Mouse (Mus musculus) CH12.LX (cell line): ENCODE data around the gene Ttc7b. TPM values are rescaled to one million over a fixed set of nuclear protein-coding genes. Genes with fewer than 3 reads are reported as not detected.

ENCODE experiments used
- DNase-seq: peaks from one replicate; pipeline ENCODE4 v3.0.0-alpha.2; 2013; ENCODE audit errors: extremely low read depth
- H3K27ac ChIP-seq: 2 replicates; pipeline ENCODE4 v1.5.1; 2012; ENCODE audit warnings: low read depth, mild to moderate bottlenecking, control low read depth, moderate library complexity; ENCODE audit not compliant: insufficient read depth
- H3K27me3 ChIP-seq: replicated peaks from 2 replicates; pipeline ENCODE3; 2012; ENCODE audit warnings: inconsistent platforms
- H3K36me3 ChIP-seq, 2 experiments: replicated peaks in 1 of 2; 2 replicates each; pipeline versions ENCODE3 to v1.6.1; 2012; ENCODE audit warnings: inconsistent platforms in 1 of 2, low read length in 1 of 2, mild to moderate bottlenecking in 1 of 2, mixed read lengths in 1 of 2, moderate library complexity in 1 of 2; ENCODE audit not compliant: control insufficient read depth in 1 of 2, insufficient read depth in 1 of 2
- H3K4me1 ChIP-seq, 2 experiments: 2 replicates each; pipeline ENCODE4 v1.6.1; 2012; ENCODE audit warnings: inconsistent platforms in 1 of 2, moderate library complexity in 1 of 2; ENCODE audit not compliant: insufficient read depth in 2 of 2, control insufficient read depth in 1 of 2
- H3K4me2 ChIP-seq: 2 replicates; pipeline ENCODE4 v1.6.1; 2012; ENCODE audit warnings: low read depth, mild to moderate bottlenecking, control low read depth; ENCODE audit not compliant: poor library complexity, insufficient read depth, severe bottlenecking
- H3K4me3 ChIP-seq, 3 experiments: fragments of 150-350 bp in 1 of 3; sonication (generic) in 1 of 3; replicated peaks in 1 of 3; 2 replicates each; pipeline versions ENCODE3 to v1.5.1; 2011 to 2012; ENCODE audit warnings: low read depth in 2 of 3, low read length in 2 of 3, mild to moderate bottlenecking in 2 of 3, moderate library complexity in 2 of 3, control low read depth in 1 of 3, improper control_type of control experiment in 1 of 3, inconsistent platforms in 1 of 3, mixed read lengths in 1 of 3; ENCODE audit not compliant: poor library complexity in 1 of 3
- H3K79me2 ChIP-seq: replicated peaks from 2 replicates; pipeline ENCODE4 v1.6.1; 2012; ENCODE audit warnings: mild to moderate bottlenecking, moderate library complexity; ENCODE audit not compliant: control insufficient read depth, poor library complexity, insufficient read depth, severe bottlenecking; ENCODE audit errors: extremely low read depth
- H3K9ac ChIP-seq: 2 replicates; pipeline ENCODE4 v1.6.1; 2012; ENCODE audit warnings: low read depth, mild to moderate bottlenecking, control low read depth, moderate library complexity; ENCODE audit not compliant: insufficient read depth
- H3K9me3 ChIP-seq: replicated peaks from 2 replicates; pipeline ENCODE3; 2012; ENCODE audit warnings: low read length, inconsistent platforms, mixed read lengths
- CHD1 ChIP-seq: IDR thresholded peaks from 2 replicates; pipeline ENCODE4 v1.6.1; 2012; ENCODE audit warnings: low read depth, low read length, improper control_type of control experiment, inconsistent platforms
- CTCF ChIP-seq, 2 experiments: IDR thresholded peaks in 1 of 2; conservative IDR thresholded peaks in 1 of 2; 2 replicates each; pipeline ENCODE4 v1.5.1; 2011 to 2012; ENCODE audit warnings: low read depth in 2 of 2, low read length in 2 of 2, improper control_type of control experiment in 1 of 2, inconsistent platforms in 1 of 2, mild to moderate bottlenecking in 1 of 2, moderate library complexity in 1 of 2
- E2F4 ChIP-seq: IDR thresholded peaks from 2 replicates; pipeline ENCODE4 v1.6.1; 2011; ENCODE audit warnings: low read depth, low read length, improper control_type of control experiment; ENCODE audit not compliant: insufficient replicate concordance
- ELF1 ChIP-seq: IDR thresholded peaks from 2 replicates; pipeline ENCODE4 v1.6.1; 2014; ENCODE audit warnings: low read depth, mild to moderate bottlenecking, inconsistent platforms, low read length, improper control_type of control experiment
- EP300 ChIP-seq: IDR thresholded peaks from 2 replicates; pipeline ENCODE4 v1.6.1; 2011; ENCODE audit warnings: low read length, improper control_type of control experiment
- ETS1 ChIP-seq: conservative IDR thresholded peaks from 2 replicates; pipeline ENCODE4 v1.6.1; 2012; ENCODE audit warnings: low read depth, mild to moderate bottlenecking, inconsistent platforms, low read length, improper control_type of control experiment, moderate library complexity
- HCFC1 ChIP-seq: IDR thresholded peaks from 2 replicates; pipeline ENCODE4 v1.6.1; 2012; ENCODE audit warnings: low read depth, mild to moderate bottlenecking, inconsistent platforms, low read length, improper control_type of control experiment
- IRF4 ChIP-seq: IDR thresholded peaks from 2 replicates; pipeline ENCODE4 v1.6.1; 2014; ENCODE audit warnings: low read depth, mild to moderate bottlenecking, inconsistent platforms, low read length, improper control_type of control experiment
- JUN ChIP-seq: IDR thresholded peaks from 2 replicates; pipeline ENCODE4 v1.6.1; 2011; ENCODE audit warnings: low read depth, mild to moderate bottlenecking, low read length, improper control_type of control experiment, moderate library complexity; ENCODE audit not compliant: insufficient read depth
- JUND ChIP-seq: conservative IDR thresholded peaks from 2 replicates; pipeline ENCODE4 v1.6.1; 2011; ENCODE audit warnings: low read depth, low read length, improper control_type of control experiment
- MAFK ChIP-seq: IDR thresholded peaks from 2 replicates; pipeline ENCODE4 v1.6.1; 2011; ENCODE audit warnings: low read length, improper control_type of control experiment; ENCODE audit not compliant: insufficient replicate concordance
- MAX ChIP-seq: IDR thresholded peaks from 2 replicates; pipeline ENCODE4 v1.6.1; 2011; ENCODE audit warnings: low read length, improper control_type of control experiment
- MAZ ChIP-seq: IDR thresholded peaks from 2 replicates; pipeline ENCODE4 v1.6.1; 2012; ENCODE audit warnings: low read depth, mild to moderate bottlenecking, inconsistent platforms, low read length, improper control_type of control experiment, moderate library complexity
- MEF2A ChIP-seq: IDR thresholded peaks from 2 replicates; pipeline ENCODE4 v1.6.1; 2014; ENCODE audit warnings: low read depth, mild to moderate bottlenecking, inconsistent platforms, low read length, improper control_type of control experiment, borderline replicate concordance
- MXI1 ChIP-seq: IDR thresholded peaks from 2 replicates; pipeline ENCODE4 v1.6.1; 2011; ENCODE audit warnings: mild to moderate bottlenecking, low read depth, low read length, improper control_type of control experiment
- NELFE ChIP-seq: IDR thresholded peaks from 2 replicates; pipeline ENCODE4 v1.6.1; 2011; ENCODE audit warnings: low read depth, low read length, improper control_type of control experiment
- NRF1 ChIP-seq: IDR thresholded peaks from 2 replicates; pipeline ENCODE4 v1.6.1; 2014; ENCODE audit warnings: low read depth, mild to moderate bottlenecking, inconsistent platforms, low read length, improper control_type of control experiment, moderate library complexity
- PAX5 ChIP-seq: IDR thresholded peaks from 2 replicates; pipeline ENCODE4 v1.6.1; 2012; ENCODE audit warnings: low read length, inconsistent platforms, mixed read lengths
- POLR2AphosphoS2 ChIP-seq: IDR thresholded peaks from 2 replicates; pipeline ENCODE4 v1.6.1; 2011; ENCODE audit warnings: low read depth, low read length, improper control_type of control experiment
- RCOR1 ChIP-seq: conservative IDR thresholded peaks from 2 replicates; pipeline ENCODE4 v1.6.1; 2012; ENCODE audit warnings: low read depth, mild to moderate bottlenecking, inconsistent platforms, low read length, improper control_type of control experiment
- SIN3A ChIP-seq: IDR thresholded peaks from 2 replicates; pipeline ENCODE4 v1.6.1; 2012; ENCODE audit warnings: low read length, improper control_type of control experiment, inconsistent platforms
- SMC3 ChIP-seq: IDR thresholded peaks from 2 replicates; pipeline ENCODE4 v1.6.1; 2011; ENCODE audit warnings: low read depth, low read length, improper control_type of control experiment
- TCF12 ChIP-seq: IDR thresholded peaks from 2 replicates; pipeline ENCODE4 v1.6.1; 2014; ENCODE audit warnings: low read depth, mild to moderate bottlenecking, inconsistent platforms, low read length, improper control_type of control experiment
- ZC3H11A ChIP-seq: IDR thresholded peaks from 2 replicates; pipeline ENCODE4 v1.6.1; 2012; ENCODE audit warnings: low read depth, mild to moderate bottlenecking, inconsistent platforms, low read length, improper control_type of control experiment
- ZKSCAN1 ChIP-seq: IDR thresholded peaks from 2 replicates; pipeline ENCODE4 v1.6.1; 2012; ENCODE audit warnings: low read depth, inconsistent platforms, low read length, improper control_type of control experiment, borderline replicate concordance
- ZMIZ1 ChIP-seq: IDR thresholded peaks from 2 replicates; pipeline ENCODE4 v1.6.1; 2012; ENCODE audit warnings: low read depth, mild to moderate bottlenecking, inconsistent platforms, low read length, improper control_type of control experiment
- ZNF384 ChIP-seq: IDR thresholded peaks from 2 replicates; pipeline ENCODE4 v1.6.1; 2012; ENCODE audit warnings: low read depth, low read length, improper control_type of control experiment, inconsistent platforms
- dilution Hi-C: fragments of 300-500 bp; cut with MboI; formaldehyde crosslinking; loops from 2 replicates; pipeline ENCODE4 v1.14.3; 2020; ENCODE audit warnings: low sequenced_read_pairs; ENCODE audit not compliant: extremely low pct_unique_long_range_greater_than_20kb, extremely low pct_ligation_motif_present
- in situ Hi-C: fragments of 300-500 bp; cut with MboI; formaldehyde crosslinking; loops from 3 replicates; pipeline ENCODE4 v1.14.3; 2019; ENCODE audit warnings: low sequenced_read_pairs, low pct_ligation_motif_present, low pct_unique_long_range_greater_than_20kb, mixed read lengths
- polyA plus RNA-seq: library from polyadenylated mRNA; unstranded; fragments of >175 nt; gene quantifications from 2 replicates; pipeline ENCODE4 v1.2.1, GENCODE M21; 2012; ENCODE audit warnings: low read depth; ENCODE audit not compliant: insufficient read length
- total RNA-seq, 2 experiments: library from RNA; depleted of rRNA; stranded (reverse); fragments of 300-350 nt in 1 of 2; fragments of >200 nt in 1 of 2; gene quantifications; 2 replicates each; pipeline ENCODE4 v1.2.3; 2012 to 2014

Ttc7b gene
- total and polyA plus RNA-seq, 3 experiments, result 7.8 to 18.3 (median 12.7) TPM

DNA sequence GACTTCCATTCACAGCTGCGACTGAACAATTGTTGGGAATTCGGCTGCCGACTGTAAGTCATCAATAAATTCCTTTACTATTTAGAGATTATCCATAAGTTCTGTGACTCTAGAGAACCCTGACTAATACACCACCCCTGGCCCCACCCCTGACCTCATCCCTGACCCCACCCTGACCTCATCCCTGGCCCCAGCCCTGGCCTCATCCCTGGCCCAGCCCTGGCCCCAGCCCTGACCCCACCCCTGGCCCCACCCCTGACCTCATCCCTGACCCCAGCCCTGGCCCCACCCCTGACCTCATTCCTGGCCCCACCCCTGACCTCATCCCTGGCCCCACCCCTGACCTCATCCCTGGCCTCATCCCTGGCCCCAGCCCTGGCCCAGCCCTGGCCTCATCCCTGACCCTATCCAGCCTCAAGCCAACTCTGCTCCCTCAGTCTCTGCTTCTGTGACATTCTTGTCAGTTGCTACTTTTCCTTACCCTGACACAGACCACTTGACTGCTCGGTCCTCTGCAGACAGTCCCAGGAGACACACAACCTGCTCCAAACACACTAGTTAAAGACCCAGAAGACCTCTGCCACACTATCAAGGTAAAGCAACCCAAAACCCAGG is 55.4 kb downstream of the Ttc7b start:
- H3K27me3 ChIP-seq, result no peaks in the 10 kb centered on the region
- H3K36me3 ChIP-seq, result peaks cover 6 to 19% of the 10 kb centered on the region in 2 experiments
- H3K9ac ChIP-seq, result no peak overlapping the region
- TF ChIP-seq SMC3 (no peak), ZC3H11A (no peak), RCOR1 (no peak), MEF2A (no peak), MAFK (no peak), ZNF384 (no peak), JUN (no peak), ETS1 (no peak), E2F4 (no peak), NRF1 (no peak)
- dilution Hi-C loops (no loop called here), in situ Hi-C loops (no loop called here)
- no peaks in the 10 kb centered on the region for H3K79me2 ChIP-seq
- no peak overlapping the region for H3K4me3 ChIP-seq
- no peaks in the 10 kb centered on the region for H3K9me3 ChIP-seq
- peaks cover 0 to 3% of the 10 kb centered on the region in 2 experiments; a peak in 1 of 4 replicates for H3K4me1 ChIP-seq
- no peak overlapping the region for H3K27ac ChIP-seq
- DNase-seq, result no peak
- no peak overlapping the region for H3K4me2 ChIP-seq

GRCm38 (mm10) chr12:100457701-100458100 is 62.9 kb downstream of the Ttc7b start:
- Histone ChIP-seq H3K9me3 (no peaks in the 10 kb centered on the region), H3K36me3 (peaks cover 0 to 25% of the 10 kb centered on the region in 2 experiments), H3K27me3 (no peaks in the 10 kb centered on the region), H3K27ac (no peak overlapping the region), H3K4me2 (no peak overlapping the region), H3K79me2 (no peaks in the 10 kb centered on the region), H3K9ac (no peak overlapping the region), H3K4me3 (no peak overlapping the region), H3K4me1 (peaks cover 3 to 7% of the 10 kb centered on the region in 2 experiments; a peak in 3 of 4 replicates)
- dilution Hi-C loops, result no loop called here
- in situ Hi-C loops, result no loop called here
- no peak for TF ChIP-seq HCFC1
- TF ChIP-seq NRF1, result no peak
- TF ChIP-seq MXI1, result no peak
- TF ChIP-seq MEF2A, result no peak
- TF ChIP-seq ELF1, result no peak
- no peak for TF ChIP-seq MAZ
- TF ChIP-seq POLR2AphosphoS2, result no peak
- TF ChIP-seq ZMIZ1, result no peak
- TF ChIP-seq JUND, result no peak
- no peak for TF ChIP-seq TCF12
- TF ChIP-seq NELFE, result no peak
- no peak for TF ChIP-seq MAX
- no peak for TF ChIP-seq SIN3A
- TF ChIP-seq ZNF384, result no peak
- no peak for TF ChIP-seq CTCF (conservative IDR thresholded peaks at IDR 0.05 in 1 of 2, IDR thresholded peaks at IDR 0.05 in 1 of 2; ENCODE audit: low read depth in 2 of 2, low read length in 2 of 2)
- TF ChIP-seq IRF4, result no peak
- TF ChIP-seq ZKSCAN1, result no peak
- TF ChIP-seq EP300, result no peak
- no peak for TF ChIP-seq CHD1
- no peak for TF ChIP-seq PAX5
- DNase-seq, result no peak
